In genomic region chr7:110060106-110060668, GRCm38 (mm10) we compare ENCODE assay signal across 8 mouse cellular contexts. TPM values are rescaled to one million over a fixed set of nuclear protein-coding genes. Genes with fewer than 3 reads are reported as not detected.
DNase-seq lines count a peak whose midpoint lies in the region; ATAC-seq and TF ChIP-seq lines count a peak whose summit lies in the region.

No protein-coding gene starts in this region.

- no peaks in the 10 kb centered on the region for H3K9me3 ChIP-seq in heart, embryonic 11.5 days (replicated peaks; ENCODE audit: control insufficient read depth, low read length)
- H3K9me3 ChIP-seq in forebrain, postnatal 0 days (ENCODE audit: low read length): no peaks in the 10 kb centered on the region
- no peaks in the 10 kb centered on the region for H3K9me3 ChIP-seq in midbrain, embryonic 10.5 days (replicated peaks)

- ATAC-seq in heart, embryonic 11.5 days (replicated peaks; ENCODE audit: insufficient number of reproducible peaks, low FRiP score, low TSS enrichment): no peak
- no peak for ATAC-seq in forebrain, postnatal 0 days

- peak overlapping the region; percentile 72 for H3K4me3 ChIP-seq in heart, embryonic 11.5 days (ENCODE audit: low read depth, low read length)
- peak overlapping the region; percentile 95 for H3K4me3 ChIP-seq in forebrain, postnatal 0 days (ENCODE audit: low read depth, low read length)
- H3K4me3 ChIP-seq in midbrain, embryonic 10.5 days: peak overlapping the region; percentile 72

- intact Hi-C loops in heart, postnatal 10 days (cut with DNase I): loop anchor here (5.0 kb wide), 1 partner anchor 73 kb away; the partner anchor contains the start of gene Tmem41b

- peak overlapping the region; percentile 71 for H3K4me2 ChIP-seq in heart, embryonic 11.5 days
- H3K4me2 ChIP-seq in forebrain, postnatal 0 days (ENCODE audit: low read depth): peak overlapping the region; percentile 72

- no peak for DNase-seq in heart, postnatal 10 days
- peak; percentile 24 for DNase-seq in MN1 (ENCODE audit: low spot score)
- no peak for DNase-seq in forebrain, postnatal 0 days
- DNase-seq in midbrain, embryonic 10.5 days (ENCODE audit: low spot score): no peak
- no peak for DNase-seq in layer of hippocampus, adult 8-10 months (ENCODE audit: low spot score in 2 of 2)
- no peak for DNase-seq in T-cell, adult 2 months (ENCODE audit: low spot score)
- no peak for DNase-seq in gastrocnemius, postnatal 10 days

- peaks cover 5% of the 10 kb centered on the region for H3K4me1 ChIP-seq in heart, embryonic 11.5 days (ENCODE audit: control insufficient read depth, insufficient read depth, low read length)
- H3K4me1 ChIP-seq in forebrain, postnatal 0 days (ENCODE audit: insufficient read depth): peaks cover 18% of the 10 kb centered on the region
- peaks cover 20% of the 10 kb centered on the region for H3K4me1 ChIP-seq in midbrain, embryonic 10.5 days

- 18% methylated on average over 5 of the region's 5 CpGs for WGBS in heart, embryonic 11.5 days (ENCODE audit: insufficient replicate concordance)
- WGBS in forebrain, postnatal 0 days: 17% methylated on average over 5 of the region's 5 CpGs
- WGBS in midbrain, embryonic 10.5 days: 23% methylated on average over 5 of the region's 5 CpGs

- H3K27ac ChIP-seq in heart, embryonic 11.5 days (ENCODE audit: low read depth, low read length): peak overlapping the region; percentile 99
- H3K27ac ChIP-seq in forebrain, postnatal 0 days (ENCODE audit: low read depth, low read length): peak overlapping the region; percentile 100
- peak overlapping the region; percentile 98 for H3K27ac ChIP-seq in midbrain, embryonic 10.5 days (replicated peaks)

- no peaks in the 10 kb centered on the region for H3K27me3 ChIP-seq in heart, embryonic 11.5 days (ENCODE audit: control insufficient read depth, insufficient read depth, low read length)
- H3K27me3 ChIP-seq in forebrain, postnatal 0 days (ENCODE audit: insufficient read depth, low read length): no peaks in the 10 kb centered on the region
- H3K27me3 ChIP-seq in midbrain, embryonic 10.5 days (ENCODE audit: low read depth, poor library complexity, severe bottlenecking): no peaks in the 10 kb centered on the region

- H3K36me3 ChIP-seq in heart, embryonic 11.5 days (ENCODE audit: control insufficient read depth, insufficient read depth, low read length): peaks cover 2% of the 10 kb centered on the region; the same call in 1 of the 2 replicates
- 0 out of 2 replicates have a peak, but pooled peaks cover under 1% of the 10 kb centered on the region for H3K36me3 ChIP-seq in forebrain, postnatal 0 days (ENCODE audit: insufficient read depth)
- H3K36me3 ChIP-seq in midbrain, embryonic 10.5 days: peaks cover 61% of the 10 kb centered on the region

- TF ChIP-seq CTCF in forebrain, postnatal 0 days (IDR thresholded peaks at IDR 0.05; ENCODE audit: low read depth): no peak

- H3K9ac ChIP-seq in heart, embryonic 11.5 days (ENCODE audit: low read depth, low read length): peak overlapping the region; percentile 95
- H3K9ac ChIP-seq in forebrain, postnatal 0 days: peak overlapping the region; percentile 100

RNA-seq across cellular contexts. Expression of gene Zfp143, which starts 0.8 kb away (rescaled TPM):
- polyA plus RNA-seq in heart, embryonic 11.5 days (2014; fragmentation: Nextera tagmentation; extraction: Ambion mirVana): 17.9 and 18.5 TPM in 2 replicates
- total RNA-seq in heart, postnatal 10 days (2021): 10 to 100 TPM; 11.0 to 12.3 TPM
- 12.1 and 12.2 TPM in 2 replicates for total RNA-seq in forebrain, postnatal 0 days (2014; rRNA removed)
- polyA plus RNA-seq in forebrain, postnatal 0 days (2015; fragmentation: Nextera tagmentation; extraction: Ambion mirVana): 5.7 and 6.7 TPM in 2 replicates
- polyA plus RNA-seq in midbrain, embryonic 10.5 days (2016; fragmentation: Nextera tagmentation; extraction: Ambion mirVana): 26.9 and 31.0 TPM in 2 replicates
- total RNA-seq in layer of hippocampus, adult 8-10 months (2022): 10 to 100 TPM in 3 of 4 experiments, 1 to 10 TPM in 1; 9.7 to 13.4 (median 11.9) TPM
- 1 to 10 TPM; 7.4 to 7.8 TPM for total RNA-seq in gastrocnemius, postnatal 10 days (2021)

RNA-seq across cellular contexts. Expression of gene Ipo7, which starts 42.1 kb away (rescaled TPM):
- polyA plus RNA-seq in heart, embryonic 11.5 days (2014; fragmentation: Nextera tagmentation; extraction: Ambion mirVana): 14.0 and 34.6 TPM in 2 replicates
- 10 to 100 TPM; 89.1 to 98.3 TPM for total RNA-seq in heart, postnatal 10 days (2021)
- total RNA-seq in forebrain, postnatal 0 days (2014; rRNA removed): 88.0 and 97.9 TPM in 2 replicates
- polyA plus RNA-seq in forebrain, postnatal 0 days (2015; fragmentation: Nextera tagmentation; extraction: Ambion mirVana): 21.7 and 26.5 TPM in 2 replicates
- polyA plus RNA-seq in midbrain, embryonic 10.5 days (2016; fragmentation: Nextera tagmentation; extraction: Ambion mirVana): 53.4 and 54.1 TPM in 2 replicates
- 100 to 1,000 TPM in 2 of 4 experiments, 10 to 100 TPM in 2; 87.4 to 109 (median 99.4) TPM for total RNA-seq in layer of hippocampus, adult 8-10 months (2022)
- 10 to 100 TPM; 70.7 to 72.6 TPM for total RNA-seq in gastrocnemius, postnatal 10 days (2021)
